Mouse (Mus musculus) spleen, adult 2 months (tissue): Measurements from ENCODE around the gene Babam2. TPM values are rescaled to one million over a fixed set of nuclear protein-coding genes. Genes with fewer than 3 reads are reported as not detected.

Experiments
- DNase-seq, 2 experiments: peaks; one replicate each; pipeline versions ENCODE4 v3.0.0 to v3.0.0-alpha.2; 2012 to 2021; ENCODE audit warnings: low spot score in 2 of 2, low read depth in 1 of 2
- H3K27ac ChIP-seq: fragments of 200-500 bp; 2 replicates; pipeline ENCODE4 v1.5.1; 2012; ENCODE audit warnings: low read length, inconsistent platforms; ENCODE audit not compliant: insufficient read depth
- H3K27me3 ChIP-seq: fragments of 200-500 bp; 2 replicates; pipeline ENCODE4 v1.6.1; 2012; ENCODE audit warnings: mild to moderate bottlenecking, moderate library complexity, low read length, inconsistent platforms; ENCODE audit not compliant: control insufficient read depth, insufficient read depth
- H3K36me3 ChIP-seq: fragments of 200-500 bp; 2 replicates; pipeline ENCODE4 v1.6.1; 2012; ENCODE audit warnings: mild to moderate bottlenecking, low read length, inconsistent platforms; ENCODE audit not compliant: control insufficient read depth, insufficient read depth
- H3K4me1 ChIP-seq: fragments of 200-500 bp; 2 replicates; pipeline ENCODE4 v1.6.1; 2011; ENCODE audit warnings: inconsistent platforms; ENCODE audit not compliant: control insufficient read depth, insufficient read depth, insufficient read length
- H3K4me3 ChIP-seq: fragments of 200-500 bp; 2 replicates; pipeline ENCODE4 v1.5.1; 2011; ENCODE audit warnings: mild to moderate bottlenecking, inconsistent platforms; ENCODE audit not compliant: insufficient read depth, insufficient read length; ENCODE audit errors: extremely low read depth
- CTCF ChIP-seq: fragments of 200-500 bp; IDR thresholded peaks from 2 replicates; pipeline ENCODE4 v1.5.1; 2011; ENCODE audit warnings: mild to moderate bottlenecking, inconsistent platforms; ENCODE audit not compliant: insufficient read depth, insufficient read length, insufficient replicate concordance; ENCODE audit errors: extremely low read depth
- POLR2A ChIP-seq: fragments of 200-500 bp; IDR thresholded peaks from 2 replicates; pipeline ENCODE4 v1.6.1; 2011; ENCODE audit warnings: low read depth, low read length, inconsistent platforms
- WGBS: fragments of 180-500 bp; shearing (Covaris S2); methylation state at CpG from one replicate; pipeline ENCODE4 v1.1.7; 2018; 5-methylcytosine and 5-hydroxymethylcytosine counted together
- polyA plus RNA-seq: library from polyadenylated mRNA; depleted of rRNA; stranded (reverse); fragments of >200 nt; gene quantifications from 2 replicates; pipeline ENCODE4 v1.2.3, GENCODE M21; 2012

Gene Babam2
- polyA plus RNA-seq, 1 experiment = 12.2 TPM

- no peak overlapping the region for H3K4me3 ChIP-seq
- no peak overlapping the region for H3K27ac ChIP-seq
- H3K36me3 ChIP-seq = no peaks in the 10 kb centered on the region
- no peaks in the 10 kb centered on the region for H3K27me3 ChIP-seq
- DNase-seq = no peak
- no peaks in the 10 kb centered on the region for H3K4me1 ChIP-seq
- 95% methylated on average over 6 of the region's 6 CpGs for WGBS
- TF ChIP-seq CTCF = no peak
- TF ChIP-seq POLR2A = no peak
Measured at GRCm38 (mm10) chr5:31774976-31775375, 77.5 kb downstream of the Babam2 start.

GRCm38 (mm10) chr5:31781624-31782023 lies 84.1 kb downstream of the Babam2 start:
- no peaks in the 10 kb centered on the region for H3K36me3 ChIP-seq
- TF ChIP-seq POLR2A (no peak), CTCF (no peak)
- H3K4me3 ChIP-seq = no peak overlapping the region
- no peak for DNase-seq
- 86% methylated on average over 5 of the region's 5 CpGs for WGBS
- H3K27ac ChIP-seq = no peak overlapping the region
- H3K27me3 ChIP-seq = no peaks in the 10 kb centered on the region
- no peaks in the 10 kb centered on the region for H3K4me1 ChIP-seq

- Histone ChIP-seq H3K36me3 (no peaks in the 10 kb centered on the region), H3K27ac (no peak overlapping the region), H3K4me1 (no peaks in the 10 kb centered on the region), H3K27me3 (no peaks in the 10 kb centered on the region), H3K4me3 (no peak overlapping the region)
- WGBS = 93% methylated on average over 3 of the region's 3 CpGs
- no peak for DNase-seq
- TF ChIP-seq POLR2A = no peak
- no peak for TF ChIP-seq CTCF
Measured at GRCm38 (mm10) chr5:31787201-31787600, 89.7 kb downstream of the Babam2 start.

- no peaks in the 10 kb centered on the region for H3K4me1 ChIP-seq
- H3K36me3 ChIP-seq = no peaks in the 10 kb centered on the region
- TF ChIP-seq CTCF (no peak), POLR2A (no peak)
- H3K27me3 ChIP-seq = no peaks in the 10 kb centered on the region
- no peak for DNase-seq
- no peak overlapping the region for H3K27ac ChIP-seq
- H3K4me3 ChIP-seq = no peak overlapping the region
- 73% methylated on average over 3 of the region's 3 CpGs for WGBS
Measured at GRCm38 (mm10) chr5:31787622-31788021, 90.1 kb downstream of the Babam2 start.

DNA sequence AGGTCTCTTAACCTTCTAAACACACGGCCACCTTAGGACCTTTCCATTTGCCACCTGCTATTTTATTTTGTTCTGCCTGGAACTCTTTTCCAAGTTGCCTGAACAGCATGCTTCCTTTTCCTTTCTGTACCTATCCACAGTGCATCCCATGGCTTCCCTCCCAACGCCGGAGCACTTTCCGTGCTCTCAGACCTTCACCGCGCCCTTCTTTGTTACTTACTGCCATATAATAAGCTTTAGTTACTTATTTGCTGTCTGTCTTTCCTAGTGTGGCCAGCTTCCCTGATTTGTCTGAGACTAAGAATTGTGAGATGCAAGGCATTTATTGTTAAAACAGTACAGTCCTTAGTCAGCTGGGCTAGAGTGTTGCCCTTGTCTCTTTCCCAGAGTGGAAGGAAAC lies 94.9 kb downstream of the Babam2 start:
- DNase-seq = no peak
- no peaks in the 10 kb centered on the region for H3K36me3 ChIP-seq
- H3K4me1 ChIP-seq = no peaks in the 10 kb centered on the region
- TF ChIP-seq CTCF = no peak
- TF ChIP-seq POLR2A = no peak
- 97% methylated on average over 6 of the region's 6 CpGs for WGBS
- H3K27me3 ChIP-seq = no peaks in the 10 kb centered on the region
- no peak overlapping the region for H3K4me3 ChIP-seq
- no peak overlapping the region for H3K27ac ChIP-seq

DNA sequence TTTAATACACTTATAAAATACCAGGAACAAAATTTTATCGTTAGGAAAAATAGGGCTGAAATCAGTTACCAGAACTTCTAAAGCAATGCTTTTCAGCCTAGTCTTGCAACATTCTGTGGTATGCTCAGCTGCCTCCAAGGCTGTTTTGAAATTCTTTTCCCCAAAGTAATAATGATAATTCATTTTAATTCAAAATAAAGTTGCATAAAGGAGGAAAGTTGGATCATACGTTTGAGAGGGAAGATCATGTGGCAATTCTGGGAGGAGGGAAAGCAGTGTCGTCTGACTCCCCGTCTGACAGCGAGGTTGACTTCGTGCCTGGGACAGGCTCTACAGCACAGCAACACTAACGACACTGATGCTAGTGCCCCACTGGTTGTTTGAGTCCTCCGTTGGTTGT lies 95.4 kb downstream of the Babam2 start:
- no peak overlapping the region for H3K4me3 ChIP-seq
- no peaks in the 10 kb centered on the region for H3K4me1 ChIP-seq
- no peak for DNase-seq
- H3K36me3 ChIP-seq = no peaks in the 10 kb centered on the region
- TF ChIP-seq POLR2A (no peak), CTCF (no peak)
- no peaks in the 10 kb centered on the region for H3K27me3 ChIP-seq
- H3K27ac ChIP-seq = no peak overlapping the region
- 91% methylated on average over 8 of the region's 8 CpGs for WGBS

GRCm38 (mm10) chr5:31795414-31795813 lies 97.9 kb downstream of the Babam2 start:
- 88% methylated on average over 3 of the region's 3 CpGs for WGBS
- DNase-seq = no peak
- no peak for TF ChIP-seq CTCF
- no peak for TF ChIP-seq POLR2A
- H3K4me1 ChIP-seq = no peaks in the 10 kb centered on the region
- H3K36me3 ChIP-seq = no peaks in the 10 kb centered on the region
- H3K27ac ChIP-seq = no peak overlapping the region
- no peak overlapping the region for H3K4me3 ChIP-seq
- H3K27me3 ChIP-seq = no peaks in the 10 kb centered on the region
